Mouse (Mus musculus) 416B (cell line): ENCODE results near the gene Lgi4.

Experiments
- DNase-seq: peaks from one replicate; pipeline ENCODE4 v3.0.0; 2011; ENCODE audit warnings: low read depth

Gene Lgi4

DNA sequence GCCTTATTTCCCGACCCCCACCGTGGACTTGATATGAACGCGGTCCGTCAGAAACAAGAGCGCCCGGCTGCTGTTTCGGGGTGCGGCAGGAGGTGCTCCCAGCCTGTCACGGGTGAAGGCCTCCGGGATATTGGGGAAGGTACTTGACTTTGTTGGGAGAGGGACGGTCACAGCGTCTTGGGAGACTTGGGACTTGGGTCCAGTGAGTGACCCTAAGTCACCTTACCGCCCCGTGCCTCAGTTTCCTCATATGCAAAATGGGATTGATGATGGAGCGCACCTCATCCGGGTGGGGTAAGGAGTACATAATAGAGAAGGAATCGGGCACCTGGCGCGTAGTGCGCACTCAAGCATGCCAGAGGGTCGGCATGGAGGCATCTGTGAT, 6.9 kb upstream of the Lgi4 start:
- DNase-seq, result no peak

DNA sequence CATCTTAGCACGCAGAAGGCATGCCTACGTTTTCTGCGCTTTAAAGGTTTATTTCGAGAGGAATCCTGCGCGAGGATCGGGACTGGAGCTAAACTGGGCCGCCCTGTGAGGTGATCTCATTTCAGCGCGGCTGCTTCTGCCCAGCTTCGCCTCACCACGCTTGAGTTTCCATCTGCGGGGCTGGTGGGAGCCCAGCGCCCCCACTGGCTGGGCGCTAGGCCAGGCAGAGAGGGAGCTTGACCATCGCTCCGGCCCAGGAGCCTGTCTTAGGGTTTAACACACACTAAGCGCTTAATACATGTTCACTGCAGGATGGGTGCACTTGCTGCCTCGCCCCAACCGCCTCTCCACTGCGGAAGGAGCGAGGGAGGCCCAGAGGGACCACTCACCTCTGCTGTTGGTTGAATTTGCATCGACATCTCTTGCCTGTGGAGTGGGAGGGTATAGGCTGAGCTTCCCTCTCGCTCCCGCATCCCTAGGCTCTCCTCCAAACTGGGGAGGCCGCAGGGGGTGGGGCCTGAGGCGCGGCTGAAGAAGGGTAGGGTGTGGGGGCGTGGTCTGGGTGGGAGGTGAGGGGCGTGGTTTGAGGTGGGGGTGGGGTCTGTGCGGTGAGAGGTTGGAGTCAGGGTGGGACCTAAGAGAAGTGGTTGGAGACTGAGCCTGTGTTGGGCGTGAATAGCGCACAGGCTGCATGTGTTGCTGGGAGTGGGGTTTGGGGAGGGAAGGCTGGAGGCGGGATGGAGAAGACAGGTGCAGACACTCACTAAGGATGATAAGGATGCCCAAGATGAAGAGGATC, 6.3 kb upstream of the Lgi4 start:
- DNase-seq, result no peak

DNA sequence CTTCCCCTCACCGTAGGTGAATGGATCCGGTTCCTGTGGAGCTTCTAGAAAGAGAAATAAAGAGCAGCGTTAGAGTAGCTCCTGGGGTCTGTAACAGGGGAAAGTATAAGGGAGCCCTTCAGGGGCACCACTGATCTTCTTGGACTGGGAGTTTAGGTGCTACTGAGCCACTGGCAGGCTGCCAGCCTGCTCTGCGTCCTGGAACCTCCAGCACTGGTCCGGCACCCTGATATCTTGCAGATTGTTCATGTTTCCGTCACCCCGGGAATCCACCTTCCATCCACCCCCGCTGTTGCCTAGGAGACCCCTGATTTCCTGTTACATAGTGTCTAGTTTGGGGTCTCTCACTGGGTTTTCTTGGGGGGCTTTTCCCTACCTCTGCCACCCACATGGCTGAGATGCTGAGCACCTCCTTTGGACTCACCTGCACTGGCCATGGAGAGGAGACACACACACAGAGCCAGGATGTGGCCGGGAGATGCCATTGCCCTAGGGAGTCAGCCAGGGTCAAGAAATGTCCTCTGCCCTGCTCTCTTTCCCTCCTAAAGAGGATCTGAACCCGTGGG, 5.2 kb upstream of the Lgi4 start:
- DNase-seq, result no peak

DNA sequence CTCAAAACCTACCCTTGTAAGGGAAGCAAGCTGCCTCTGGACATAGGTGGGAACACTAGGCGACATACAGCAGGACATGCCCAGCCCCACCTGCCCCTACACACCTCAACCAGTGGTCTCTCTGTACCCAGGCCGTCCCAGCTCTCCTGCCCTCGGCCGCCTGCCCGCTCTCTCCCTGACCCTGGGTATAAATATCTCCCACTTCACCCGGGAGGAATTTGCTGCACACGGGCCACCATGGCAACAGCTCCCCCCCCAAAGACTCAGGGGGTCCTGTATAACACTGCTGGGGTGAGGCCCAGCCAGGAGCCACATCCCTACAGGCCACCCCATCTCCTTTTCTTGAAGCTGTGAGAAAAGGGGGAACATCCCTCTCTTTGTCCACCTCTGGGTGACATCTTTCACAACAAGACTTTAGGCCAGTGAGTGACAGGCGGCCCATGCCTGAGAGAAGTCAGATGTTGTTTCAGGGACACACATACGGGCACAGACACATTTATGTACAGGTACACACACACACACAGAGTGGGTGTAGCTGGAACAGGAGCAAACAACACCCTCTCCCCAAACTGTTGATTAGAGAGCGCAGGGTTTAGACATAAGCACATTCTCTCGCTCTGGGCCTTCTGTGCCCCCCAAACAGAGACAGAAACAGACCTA, 4.4 kb upstream of the Lgi4 start:
- no peak for DNase-seq

DNA sequence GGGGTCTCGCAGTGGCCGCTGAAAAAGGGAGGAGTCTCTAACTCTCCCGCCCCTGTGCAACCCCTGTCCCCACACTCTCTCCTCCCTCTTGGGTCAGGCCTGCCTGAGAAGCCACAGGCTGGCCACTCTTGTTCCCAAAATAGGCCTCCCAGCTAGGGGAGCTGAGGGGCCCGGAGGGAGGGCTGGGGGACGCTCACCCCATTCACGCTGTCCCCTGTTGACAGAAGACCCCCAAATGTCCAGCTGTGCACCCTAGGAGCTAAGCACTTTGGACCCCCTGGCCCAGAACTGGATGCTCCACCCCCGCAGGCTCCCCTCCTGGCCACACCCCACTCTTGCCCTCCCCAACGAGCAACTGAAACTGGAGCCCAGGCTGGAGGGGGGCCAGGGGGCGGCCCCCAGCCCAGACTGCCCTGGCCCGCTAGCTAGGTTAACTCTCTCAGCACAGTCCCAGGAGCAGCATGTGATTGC, 3.8 kb upstream of the Lgi4 start:
- DNase-seq, result no peak

DNA sequence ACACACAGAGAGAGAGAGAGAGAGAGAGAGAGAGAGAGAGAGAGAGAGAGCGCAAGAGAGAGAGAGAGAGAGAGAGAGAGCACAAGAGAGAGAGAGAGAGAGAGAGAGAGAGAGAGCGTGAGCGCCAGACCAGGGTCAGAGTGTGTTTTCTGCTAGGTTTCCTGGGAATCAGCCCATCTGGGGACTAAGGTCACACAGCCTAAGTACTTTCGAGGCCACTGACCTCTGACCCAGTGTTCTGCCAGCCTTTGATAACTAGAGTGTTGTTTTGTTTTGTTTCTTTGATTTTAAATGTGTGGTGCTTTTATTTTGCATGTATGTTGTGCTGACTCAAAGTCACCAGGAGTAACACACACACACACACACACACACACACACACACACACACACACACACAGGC, 3.3 kb upstream of the Lgi4 start:
- peak; percentile 17 for DNase-seq

DNA sequence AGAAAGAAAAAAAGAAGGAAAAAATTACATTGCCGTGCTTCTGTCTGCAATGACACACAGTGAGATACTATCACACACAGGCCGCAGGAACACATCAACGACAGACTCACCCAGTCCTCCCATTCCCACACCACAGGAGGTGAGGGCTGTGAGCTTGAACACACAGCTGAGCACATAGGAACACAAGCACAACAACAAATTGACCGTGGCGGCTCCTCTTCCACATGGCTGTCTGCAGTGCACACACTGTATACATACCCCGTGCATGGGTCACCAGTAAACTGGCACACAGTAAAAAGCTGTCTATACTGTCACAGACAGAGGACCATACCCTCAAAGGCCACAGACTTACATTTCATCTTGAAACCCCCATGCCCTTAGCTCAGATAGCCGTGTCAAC, 2.7 kb upstream of the Lgi4 start:
- no peak for DNase-seq

DNA sequence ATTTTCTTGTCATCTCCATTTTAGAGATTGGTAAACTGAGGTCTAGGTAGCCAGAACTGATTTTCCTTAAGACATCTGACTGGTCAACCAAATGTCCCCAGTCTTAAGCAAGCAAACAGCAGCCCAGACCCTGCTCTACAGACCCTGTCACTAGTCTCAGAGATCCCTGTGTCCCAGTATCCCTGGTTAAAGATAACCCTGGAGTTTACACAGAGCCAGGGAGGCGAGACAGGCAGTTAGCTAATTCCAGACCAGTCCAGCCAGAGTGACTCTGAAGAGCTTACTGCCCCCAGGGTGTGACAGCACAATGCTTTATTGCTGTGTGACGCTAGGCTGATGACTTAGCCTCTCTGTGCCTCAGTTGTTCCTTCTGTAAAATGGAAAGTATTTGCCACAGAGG, 2.1 kb upstream of the Lgi4 start, which contains the start of gene Fxyd1:
TSS of gene Fxyd1 (minus strand) at position 129 of the 400 bp plus-strand sequence.
- DNase-seq, result no peak

DNA sequence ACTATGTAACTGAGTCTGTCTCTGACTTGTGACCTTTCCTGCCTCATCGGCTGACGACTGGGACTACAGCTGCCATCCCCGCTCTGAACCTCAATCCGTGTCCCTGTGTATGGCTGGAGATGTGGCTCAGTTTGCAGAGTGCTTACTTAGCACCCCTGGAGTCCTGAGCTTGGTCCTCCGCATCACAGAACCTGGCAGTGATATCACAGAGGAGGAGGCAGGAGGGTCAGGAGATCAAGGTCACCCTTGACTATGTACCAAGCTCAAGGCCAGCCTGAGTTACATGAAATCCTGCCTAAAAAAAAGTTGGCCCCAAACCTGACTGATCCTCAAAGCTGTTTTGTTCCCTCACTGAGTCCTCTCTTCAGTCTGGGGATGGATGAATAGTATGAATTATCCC, 1.4 kb upstream of the Lgi4 start:
- no peak for DNase-seq

DNA sequence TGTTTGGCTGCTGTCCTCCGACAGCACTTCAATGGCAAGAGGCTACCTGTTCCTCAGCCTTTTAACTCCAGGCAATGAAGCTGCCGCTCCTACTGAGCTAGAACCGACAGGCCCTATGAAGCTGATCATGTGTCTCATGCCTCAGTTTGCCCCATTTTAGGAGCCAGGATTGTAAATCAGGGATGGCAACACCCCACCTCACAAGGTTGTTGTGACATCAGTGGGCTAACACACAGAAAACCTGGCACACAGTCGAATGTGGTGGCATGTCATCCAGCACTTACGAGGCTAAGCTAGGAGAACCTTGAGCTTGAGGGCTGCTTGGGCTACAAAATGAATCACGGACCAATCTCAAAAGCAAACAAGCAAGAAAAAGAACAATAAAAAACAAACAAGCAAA, 931 bp upstream of the Lgi4 start:
- DNase-seq, result no peak

DNA sequence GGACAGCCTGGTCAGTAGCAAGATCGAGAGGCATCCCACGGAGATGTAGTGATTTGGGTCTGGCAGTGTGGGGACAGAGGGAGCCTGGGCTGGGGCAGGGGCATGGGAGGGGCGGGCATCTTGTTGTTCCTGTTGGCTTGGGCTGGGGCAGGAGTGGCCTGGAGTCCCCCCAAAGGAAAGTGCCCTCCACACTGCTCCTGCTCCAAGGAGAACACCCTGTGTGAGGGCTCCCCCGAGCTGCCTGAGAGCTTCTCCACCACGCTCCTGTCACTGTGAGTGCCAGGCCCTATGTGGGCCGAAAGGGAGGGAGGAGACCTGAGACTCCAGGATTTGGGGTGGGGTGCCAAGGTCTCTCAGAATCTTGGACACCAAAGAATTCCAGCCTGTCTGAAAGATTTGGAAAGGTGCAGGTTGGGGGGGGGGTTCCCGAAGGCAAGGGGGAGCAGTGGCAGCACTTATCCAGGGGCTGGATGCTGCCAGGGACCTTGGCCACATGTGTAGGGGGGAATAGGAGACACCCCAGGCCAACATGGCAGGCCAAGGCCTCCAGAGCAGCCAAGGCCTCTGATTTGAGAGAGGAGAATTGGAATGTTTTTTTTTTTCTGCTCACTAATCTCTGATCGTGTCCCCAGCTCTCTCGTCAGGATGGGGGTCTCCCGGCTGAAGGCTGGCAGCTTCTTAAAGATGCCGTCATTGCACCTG, 928 bp downstream of the Lgi4 start:
- no peak for DNase-seq

DNA sequence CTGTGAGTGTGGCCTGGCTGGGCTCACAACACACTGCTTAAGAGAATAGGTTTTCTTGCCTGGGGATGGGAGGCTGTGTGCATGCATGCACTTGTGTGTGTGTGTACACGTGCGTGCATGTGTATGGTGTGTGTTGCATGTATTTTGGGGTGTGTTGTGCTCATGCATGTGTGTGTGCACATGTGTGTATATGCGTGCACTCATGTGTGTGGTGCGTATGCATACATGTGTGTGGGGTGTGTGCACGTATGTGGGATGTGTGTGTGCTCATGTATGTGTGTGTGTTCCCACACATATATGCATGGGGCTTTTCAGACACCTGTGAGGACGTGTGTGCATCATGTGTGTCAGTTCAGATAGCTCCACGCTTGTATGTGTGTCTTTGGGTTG, 1.5 kb downstream of the Lgi4 start:
- DNase-seq, result no peak

DNA sequence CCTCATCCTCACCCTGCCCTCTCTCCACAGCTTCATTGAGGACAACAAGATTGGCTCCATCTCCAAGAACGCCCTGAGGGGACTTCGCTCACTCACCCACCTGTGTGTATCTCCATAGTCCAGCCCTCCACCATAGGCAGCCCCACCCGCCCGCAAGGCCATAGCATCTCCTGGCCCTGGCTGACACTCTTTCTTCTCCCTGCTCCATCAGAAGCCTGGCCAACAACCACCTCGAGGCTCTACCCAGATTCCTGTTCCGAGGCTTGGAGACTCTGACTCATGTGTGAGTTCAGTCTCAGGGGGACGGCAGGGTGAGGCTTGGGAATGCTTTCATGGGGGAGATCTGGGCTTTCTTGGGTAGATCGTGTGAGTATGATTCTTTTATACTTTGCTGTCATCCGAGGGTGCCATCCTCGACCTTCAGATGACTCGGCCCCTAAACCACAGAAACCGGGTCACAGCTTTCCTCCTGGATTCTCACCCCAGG, 4.0 kb downstream of the Lgi4 start:
- DNase-seq, result no peak

DNA sequence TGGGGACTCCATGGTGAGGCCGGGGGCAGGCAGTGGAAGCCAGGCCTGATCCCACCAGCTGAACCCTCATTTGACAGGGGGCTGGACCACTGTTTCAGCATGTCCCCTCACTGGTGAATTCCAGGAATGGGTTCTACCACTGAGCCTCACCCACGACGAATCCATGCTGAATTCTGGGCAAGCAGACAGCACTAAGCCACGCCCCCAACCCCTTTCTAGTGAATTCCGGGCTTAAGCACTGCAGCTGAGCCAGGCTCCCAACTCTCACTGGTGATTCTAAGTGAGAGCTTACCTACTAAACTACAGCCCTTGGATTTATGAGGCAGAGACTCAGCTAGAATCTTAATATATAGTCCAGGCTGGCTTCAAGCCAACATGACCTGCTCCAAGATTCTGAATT, 8.7 kb downstream of the Lgi4 start:
- DNase-seq, result no peak

DNA sequence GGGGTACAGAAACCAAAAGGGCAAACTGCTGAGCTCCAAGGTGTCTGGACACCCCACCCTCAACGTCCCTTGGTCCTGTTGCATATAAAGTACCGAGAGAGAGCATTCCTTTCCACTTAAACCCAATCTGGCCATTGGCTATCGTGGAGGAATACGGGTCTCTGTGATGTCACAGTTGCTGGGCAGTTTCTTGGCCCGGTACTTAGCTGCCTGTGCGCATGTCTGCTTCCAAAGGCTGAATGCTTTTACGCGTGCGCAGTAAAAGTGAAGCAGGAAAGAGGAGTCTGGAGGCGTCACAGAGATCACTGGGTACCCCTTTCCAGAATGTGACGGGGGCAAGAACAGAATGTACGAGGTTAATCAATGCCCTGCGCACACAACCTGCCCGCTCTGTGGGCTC, 10.3 kb downstream of the Lgi4 start:
- no peak for DNase-seq

DNA sequence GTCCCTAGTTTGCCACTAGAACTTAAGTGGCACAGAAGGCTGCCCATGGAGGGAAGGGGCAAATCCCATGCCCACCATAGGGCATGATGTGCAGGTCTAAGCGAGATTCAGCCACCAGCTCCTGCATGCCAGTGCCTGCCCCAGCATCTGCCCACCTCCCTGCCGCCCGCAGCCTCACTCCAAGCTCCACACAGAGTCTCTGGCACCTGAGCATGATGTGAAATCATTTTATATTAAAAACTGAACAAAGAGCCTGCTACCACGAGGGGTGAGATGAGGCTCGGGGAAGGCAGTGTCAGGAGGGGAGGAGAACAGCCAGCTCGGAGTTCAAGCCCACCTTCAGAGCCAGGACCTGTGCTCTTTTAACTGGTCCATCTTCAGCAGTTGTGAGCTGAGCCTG, 11.2 kb downstream of the Lgi4 start:
- DNase-seq, result no peak

DNA sequence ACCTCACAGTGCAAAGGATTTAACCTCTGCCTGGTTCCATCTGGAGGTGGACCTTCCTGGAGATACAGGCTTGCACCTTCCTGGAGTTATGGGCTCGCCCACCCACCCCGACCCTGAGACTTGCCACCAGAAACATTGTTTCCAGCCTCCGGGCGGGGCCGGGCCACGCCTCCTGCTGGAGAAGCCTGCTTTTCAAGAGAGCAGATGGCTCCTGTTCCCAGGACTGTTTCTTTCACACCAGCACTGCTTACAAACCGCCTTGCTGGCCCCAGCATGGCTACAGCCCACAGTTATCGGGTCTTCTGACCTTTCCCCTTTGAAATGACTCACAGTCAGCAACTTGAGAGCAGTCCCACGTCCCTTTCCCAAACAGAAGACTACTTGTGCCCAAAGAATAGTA, 13.2 kb downstream of the Lgi4 start:
- DNase-seq, result no peak

DNA sequence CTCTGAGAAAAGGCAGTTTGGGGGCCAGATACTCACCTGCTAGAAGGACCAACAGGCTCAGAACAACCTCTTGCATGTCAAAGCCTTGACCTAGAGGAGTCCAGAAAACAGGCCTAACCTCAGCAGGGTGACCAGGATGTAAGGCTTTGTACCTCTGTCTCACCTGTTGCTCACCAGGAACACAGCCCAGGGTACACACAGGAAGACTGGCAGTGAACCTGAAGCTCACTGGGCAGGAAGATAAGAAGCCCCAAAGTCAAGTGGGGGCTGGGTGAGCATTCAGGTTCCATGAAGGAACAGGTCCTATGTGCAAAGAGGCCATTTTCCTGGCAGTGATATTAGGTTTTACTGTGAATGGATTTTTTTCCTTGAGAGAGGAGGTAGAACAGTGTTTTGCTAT, 14.4 kb downstream of the Lgi4 start:
- no peak for DNase-seq

DNA sequence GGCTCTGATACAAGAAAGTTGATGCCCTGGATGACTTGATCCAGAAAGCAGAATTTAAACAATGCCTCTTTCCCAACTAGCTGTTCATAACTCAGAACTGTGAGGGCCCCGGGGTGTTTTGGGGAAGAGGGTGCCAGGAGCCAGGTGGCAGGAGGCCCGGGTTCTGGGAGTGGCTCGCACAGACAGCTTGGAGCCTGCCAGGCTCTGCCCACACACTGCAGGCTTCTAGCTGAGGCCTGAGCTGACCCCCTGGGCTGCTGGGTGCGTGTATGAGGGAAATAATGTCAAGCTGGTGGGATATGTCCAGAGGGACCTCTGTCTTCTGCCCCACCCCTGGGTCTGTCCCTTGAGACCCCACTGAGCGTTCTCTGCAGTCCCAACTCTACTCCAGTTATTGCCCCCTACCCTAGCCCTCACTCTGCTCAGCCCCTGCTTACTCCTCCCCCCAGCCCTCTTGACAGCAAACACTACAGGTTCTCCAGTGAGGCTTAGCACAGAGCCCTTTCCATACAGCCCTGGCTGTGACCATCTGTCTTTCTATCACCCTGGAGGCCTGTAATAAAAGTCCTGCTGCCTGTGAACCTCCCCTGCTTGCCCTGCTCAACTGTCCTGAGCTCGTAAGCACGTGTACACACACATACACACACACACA, 15.0 kb downstream of the Lgi4 start:
- no peak for DNase-seq

DNA sequence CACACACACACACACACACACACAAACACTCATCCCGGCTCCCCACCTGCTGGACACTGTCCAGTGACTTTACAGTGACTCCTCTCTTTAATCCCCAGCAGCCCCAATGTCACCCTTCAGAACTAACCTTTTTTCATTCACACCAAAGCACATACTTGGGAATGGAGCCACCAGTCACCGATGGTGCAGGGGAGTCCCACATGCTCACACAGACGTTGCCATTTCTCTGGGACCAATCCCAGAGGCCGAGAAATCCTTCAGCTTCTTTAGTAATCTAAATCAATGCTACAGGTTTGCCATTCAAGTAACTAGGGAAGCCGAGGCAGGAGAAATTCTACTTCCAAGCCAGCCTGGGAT, 15.5 kb downstream of the Lgi4 start:
- no peak for DNase-seq

DNA sequence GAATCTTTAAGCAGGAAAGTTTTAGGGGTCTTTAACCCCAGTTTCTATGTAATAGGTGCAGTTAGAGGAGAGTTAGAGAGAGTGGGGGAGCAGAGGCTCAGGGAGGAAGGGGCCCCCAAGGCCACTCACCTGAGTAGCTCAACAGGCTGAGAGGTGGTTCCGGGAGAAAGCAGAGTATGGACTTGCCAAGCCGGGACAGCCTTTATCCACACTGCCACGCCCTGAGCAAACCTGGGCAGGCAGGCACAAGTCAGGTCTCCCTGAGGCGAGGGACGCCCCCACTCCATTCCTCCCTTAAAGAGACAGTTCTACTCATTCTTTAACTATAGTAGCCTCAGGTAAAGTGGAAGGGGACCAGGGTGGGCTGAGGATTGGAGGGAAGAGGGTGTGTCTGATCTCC, 17.4 kb downstream of the Lgi4 start, which contains the start of gene Fxyd3:
TSS of gene Fxyd3 (minus strand) at position 213 of the 400 bp plus-strand sequence.
- DNase-seq, result no peak

DNA sequence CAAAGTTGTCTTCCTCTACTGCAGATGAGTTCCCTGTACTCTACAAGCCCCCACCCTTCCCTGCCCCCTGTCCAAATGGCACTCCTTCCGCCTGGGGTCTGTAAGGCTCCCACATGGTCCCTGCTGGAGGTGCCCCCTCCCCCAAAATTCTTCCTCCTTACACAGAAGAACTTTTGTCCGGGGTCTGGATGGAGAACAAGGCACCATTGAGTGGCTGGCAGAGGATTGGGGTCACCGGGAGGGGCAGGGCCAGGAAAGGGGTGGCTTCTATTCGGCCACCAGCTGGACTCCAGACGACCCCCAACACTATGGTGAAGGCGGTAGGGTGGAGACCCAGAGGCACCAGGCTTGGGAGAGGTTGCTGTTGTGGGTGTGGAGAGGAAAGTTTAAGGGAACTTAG, 18.3 kb downstream of the Lgi4 start:
- no peak for DNase-seq
